Mouse (Mus musculus): ENCODE results near the gene Mvb12b.

DNA sequence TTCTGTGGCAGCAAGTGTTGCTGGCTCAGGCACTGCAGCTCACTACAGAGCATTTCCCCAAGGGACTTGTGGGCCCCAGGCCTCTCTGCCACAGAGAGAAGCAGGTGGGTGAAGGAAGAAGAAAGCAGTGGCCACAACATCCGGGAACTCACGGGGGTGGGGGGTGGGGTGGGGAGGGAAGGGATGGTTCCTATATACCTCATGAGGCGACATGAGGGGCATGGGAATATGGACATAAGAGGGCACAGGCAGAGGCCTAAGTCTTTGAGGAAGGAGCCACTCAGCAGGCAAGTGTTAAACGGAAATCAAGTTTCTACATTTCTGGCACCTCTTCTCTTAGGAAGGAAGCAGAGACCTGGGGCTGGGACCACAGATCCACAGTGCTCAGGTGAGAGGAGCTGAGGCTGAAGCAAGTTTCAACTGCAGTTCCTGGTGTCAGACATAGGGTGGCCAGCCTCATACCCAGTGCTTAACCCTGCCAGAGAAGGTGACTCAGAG, 84.0 kb downstream of the Mvb12b start:
- TF ChIP-seq POLR2A (IDR thresholded peaks at IDR 0.05; ENCODE audit: borderline replicate concordance, extremely low read depth, insufficient read depth, insufficient read length, poor library complexity, severe bottlenecking) (no peak), CTCF (IDR thresholded peaks at IDR 0.05; ENCODE audit: borderline replicate concordance, extremely low read depth, insufficient read depth, insufficient read length) (no peak)
